Mouse (Mus musculus) lung, embryonic 15.5 days (tissue): ENCODE data around the gene Gtf2f1. TPM values are rescaled to one million over a fixed set of nuclear protein-coding genes. Genes with fewer than 3 reads are reported as not detected.

Source experiments
- ATAC-seq: fragments of 200-750 bp; cut with Nextera tagmentation; 2 replicates; pipeline ENCODE4 v1.8.0; 2017; ENCODE audit warnings: moderate number of reproducible peaks, borderline replicate concordance; ENCODE audit not compliant: low FRiP score, low TSS enrichment; ENCODE audit errors: extremely low read depth
- H3K27ac ChIP-seq: fragments of 300-500 bp; sonication (generic); 2 replicates; pipeline ENCODE4 v1.5.1; 2015; ENCODE audit warnings: moderate library complexity, mild to moderate bottlenecking, inconsistent platforms
- H3K27me3 ChIP-seq: fragments of 300-500 bp; sonication (generic); 2 replicates; pipeline ENCODE4 v1.6.1; 2015; ENCODE audit warnings: inconsistent platforms
- H3K36me3 ChIP-seq: fragments of 300-500 bp; sonication (generic); 2 replicates; pipeline ENCODE4 v1.6.1; 2015; ENCODE audit warnings: inconsistent platforms
- H3K4me1 ChIP-seq: fragments of 300-500 bp; sonication (generic); 2 replicates; pipeline ENCODE4 v1.6.1; 2015; ENCODE audit warnings: inconsistent platforms
- H3K4me2 ChIP-seq: fragments of 300-500 bp; sonication (generic); 2 replicates; pipeline ENCODE4 v1.6.1; 2015; ENCODE audit warnings: inconsistent platforms, mild to moderate bottlenecking, moderate library complexity
- H3K4me3 ChIP-seq: fragments of 300-500 bp; sonication (generic); 2 replicates; pipeline ENCODE4 v1.5.1; 2015; ENCODE audit warnings: mild to moderate bottlenecking, inconsistent platforms
- H3K9ac ChIP-seq: fragments of 300-500 bp; sonication (generic); 2 replicates; pipeline ENCODE4 v1.6.1; 2015; ENCODE audit warnings: inconsistent platforms
- H3K9me3 ChIP-seq: fragments of 300-500 bp; sonication (generic); 2 replicates; pipeline ENCODE4 v1.6.1; 2016; ENCODE audit warnings: inconsistent platforms
- WGBS: fragments of 180-500 bp; shearing (Covaris S2); methylation state at CpG from one replicate; pipeline ENCODE4 v1.1.7; 2015; 5-methylcytosine and 5-hydroxymethylcytosine counted together
- polyA plus RNA-seq: library from polyadenylated mRNA; unstranded; fragments of >200 nt; fragmentation: Nextera tagmentation; extraction: Ambion mirVana; gene quantifications from 2 replicates; pipeline ENCODE4 v1.2.1, GENCODE M21; 2015

Gtf2f1 gene
- polyA plus RNA-seq, 1 experiment from 2014 or later, result 63.3 TPM

- Histone ChIP-seq H3K4me2 (no peak overlapping the region), H3K9ac (no peak overlapping the region), H3K27me3 (no peaks in the 10 kb centered on the region), H3K27ac (no peak overlapping the region), H3K9me3 (no peaks in the 10 kb centered on the region), H3K4me1 (0 out of 2 replicates have a peak, but pooled peaks cover 3% of the 10 kb centered on the region), H3K4me3 (no peak overlapping the region), H3K36me3 (no peaks in the 10 kb centered on the region)
- 67% methylated on average over 3 of the region's 3 CpGs for WGBS
- ATAC-seq, result no peak
Measured at GRCm38 (mm10) chr17:56985656-56986055, 25.4 kb downstream of the Gtf2f1 start.

- no peak overlapping the region for H3K4me3 ChIP-seq
- H3K4me2 ChIP-seq, result no peak overlapping the region
- no peak overlapping the region for H3K27ac ChIP-seq
- H3K4me1 ChIP-seq, result 0 out of 2 replicates have a peak, but pooled peaks cover 3% of the 10 kb centered on the region
- 71% methylated on average over 9 of the region's 9 CpGs for WGBS
- H3K9ac ChIP-seq, result no peak overlapping the region
- no peaks in the 10 kb centered on the region for H3K27me3 ChIP-seq
- no peak for ATAC-seq
- no peaks in the 10 kb centered on the region for H3K9me3 ChIP-seq
- no peaks in the 10 kb centered on the region for H3K36me3 ChIP-seq
Measured at GRCm38 (mm10) chr17:56984886-56985285, 26.2 kb downstream of the Gtf2f1 start.

GRCm38 (mm10) chr17:56982013-56982412 lies 29.1 kb downstream of the Gtf2f1 start, which contains the start of gene Acer1:
Acer1 (minus strand) TSS chr17:56982126.
- ATAC-seq, result no peak
- Histone ChIP-seq H3K36me3 (no peaks in the 10 kb centered on the region), H3K4me2 (no peak within 1 kb of the TSS), H3K4me3 (no peak within 1 kb of the TSS), H3K4me1 (no peaks in the 10 kb centered on the region), H3K9ac (no peak within 1 kb of the TSS), H3K27ac (no peak within 1 kb of the TSS), H3K27me3 (no peaks in the 10 kb centered on the region), H3K9me3 (no peaks in the 10 kb centered on the region)
- 57% methylated on average over 5 of the region's 5 CpGs for WGBS

GRCm38 (mm10) chr17:56981049-56981448 lies 30.0 kb downstream of the Gtf2f1 start:
- Histone ChIP-seq H3K4me3 (no peak overlapping the region), H3K36me3 (no peaks in the 10 kb centered on the region), H3K27ac (no peak overlapping the region), H3K4me2 (no peak overlapping the region), H3K4me1 (no peaks in the 10 kb centered on the region), H3K9ac (no peak overlapping the region), H3K9me3 (no peaks in the 10 kb centered on the region), H3K27me3 (no peaks in the 10 kb centered on the region)
- ATAC-seq, result no peak
- 72% methylated on average over 7 of the region's 7 CpGs for whole genome bisulfite sequencing

GRCm38 (mm10) chr17:56979524-56979923 lies 31.6 kb downstream of the Gtf2f1 start:
- Histone ChIP-seq H3K4me2 (no peak overlapping the region), H3K36me3 (no peaks in the 10 kb centered on the region), H3K4me1 (no peaks in the 10 kb centered on the region), H3K27ac (no peak overlapping the region), H3K9me3 (no peaks in the 10 kb centered on the region), H3K9ac (no peak overlapping the region), H3K27me3 (no peaks in the 10 kb centered on the region), H3K4me3 (no peak overlapping the region)
- 31% methylated on average over 7 of the region's 8 CpGs for WGBS
- no peak for ATAC-seq

GRCm38 (mm10) chr17:56976531-56977390 lies 34.3 kb downstream of the Gtf2f1 start:
- 59% methylated on average over 8 of the region's 8 CpGs for WGBS
- no peak overlapping the region for H3K4me3 ChIP-seq
- no peak overlapping the region for H3K9ac ChIP-seq
- no peaks in the 10 kb centered on the region for H3K4me1 ChIP-seq
- ATAC-seq, result no peak
- no peak overlapping the region for H3K27ac ChIP-seq
- H3K27me3 ChIP-seq, result no peaks in the 10 kb centered on the region
- no peak overlapping the region for H3K4me2 ChIP-seq
- H3K36me3 ChIP-seq, result no peaks in the 10 kb centered on the region
- H3K9me3 ChIP-seq, result no peaks in the 10 kb centered on the region

- Histone ChIP-seq H3K4me2 (no peak overlapping the region), H3K27ac (no peak overlapping the region), H3K9ac (no peak overlapping the region), H3K36me3 (no peaks in the 10 kb centered on the region), H3K4me1 (no peaks in the 10 kb centered on the region), H3K27me3 (no peaks in the 10 kb centered on the region), H3K9me3 (no peaks in the 10 kb centered on the region), H3K4me3 (no peak overlapping the region)
- no peak for ATAC-seq
- WGBS, result 62% methylated on average over 3 of the region's 3 CpGs
Measured at GRCm38 (mm10) chr17:56975391-56975790, 35.7 kb downstream of the Gtf2f1 start.

GRCm38 (mm10) chr17:56974708-56975240 lies 36.3 kb downstream of the Gtf2f1 start:
- H3K36me3 ChIP-seq, result no peaks in the 10 kb centered on the region
- no peak for ATAC-seq
- no peak overlapping the region for H3K4me3 ChIP-seq
- H3K27ac ChIP-seq, result no peak overlapping the region
- no peaks in the 10 kb centered on the region for H3K9me3 ChIP-seq
- H3K27me3 ChIP-seq, result no peaks in the 10 kb centered on the region
- H3K4me2 ChIP-seq, result no peak overlapping the region
- H3K4me1 ChIP-seq, result no peaks in the 10 kb centered on the region
- 70% methylated on average over 5 of the region's 5 CpGs for WGBS
- no peak overlapping the region for H3K9ac ChIP-seq

- H3K4me2 ChIP-seq, result no peak overlapping the region
- H3K9ac ChIP-seq, result no peak overlapping the region
- no peaks in the 10 kb centered on the region for H3K27me3 ChIP-seq
- H3K36me3 ChIP-seq, result no peaks in the 10 kb centered on the region
- no peaks in the 10 kb centered on the region for H3K4me1 ChIP-seq
- WGBS, result 56% methylated on average over 13 of the region's 14 CpGs
- no peaks in the 10 kb centered on the region for H3K9me3 ChIP-seq
- no peak overlapping the region for H3K4me3 ChIP-seq
- ATAC-seq, result no peak
- H3K27ac ChIP-seq, result no peak overlapping the region
Measured at GRCm38 (mm10) chr17:56973956-56974707, 37.0 kb downstream of the Gtf2f1 start.

GRCm38 (mm10) chr17:56970081-56970480 lies 41.0 kb downstream of the Gtf2f1 start:
- Histone ChIP-seq H3K9ac (no peak overlapping the region), H3K4me1 (no peaks in the 10 kb centered on the region), H3K36me3 (no peaks in the 10 kb centered on the region), H3K27me3 (no peaks in the 10 kb centered on the region), H3K9me3 (no peaks in the 10 kb centered on the region), H3K27ac (no peak overlapping the region), H3K4me2 (no peak overlapping the region), H3K4me3 (no peak overlapping the region)
- no peak for ATAC-seq
- WGBS, result 59% methylated on average over 5 of the region's 5 CpGs

GRCm38 (mm10) chr17:56969321-56969720 lies 41.8 kb downstream of the Gtf2f1 start:
- Histone ChIP-seq H3K27me3 (no peaks in the 10 kb centered on the region), H3K4me1 (no peaks in the 10 kb centered on the region), H3K4me2 (no peak overlapping the region), H3K36me3 (no peaks in the 10 kb centered on the region), H3K9me3 (no peaks in the 10 kb centered on the region), H3K4me3 (no peak overlapping the region), H3K27ac (no peak overlapping the region), H3K9ac (no peak overlapping the region)
- 39% methylated on average over 3 of the region's 3 CpGs for WGBS
- no peak for ATAC-seq

GRCm38 (mm10) chr17:56963646-56964045 lies 47.4 kb downstream of the Gtf2f1 start:
- Histone ChIP-seq H3K9me3 (no peaks in the 10 kb centered on the region), H3K36me3 (no peaks in the 10 kb centered on the region), H3K4me2 (no peak overlapping the region), H3K27ac (no peak overlapping the region), H3K27me3 (no peaks in the 10 kb centered on the region), H3K4me1 (no peaks in the 10 kb centered on the region), H3K9ac (no peak overlapping the region), H3K4me3 (no peak overlapping the region)
- ATAC-seq, result no peak
- WGBS, result 65% methylated on average over 6 of the region's 6 CpGs
